ENCODE assay signal across 25 mouse cellular contexts in genomic region chr4:109229766-109230279, GRCm38 (mm10). TPM values are rescaled to one million over a fixed set of nuclear protein-coding genes. Genes with fewer than 3 reads are reported as not detected.
A peak's percentile ranks its signal among the peaks of the same experiment; 100 is the strongest.
DNase-seq lines count a peak whose midpoint lies in the region; ATAC-seq lines count a peak whose summit lies in the region.
"Had no signal": no experiment of that assay in that cellular context is flagged by ENCODE, and none has a peak within 500 bp of the region (broad histone marks: within the 10 kb centered on the region; RNA-seq: fewer than 3 reads in every experiment).

No protein-coding gene starts in this region.

- H3K27me3 ChIP-seq in kidney, embryonic 15.5 days: no peaks in the 10 kb centered on the region
- no peaks in the 10 kb centered on the region for H3K27me3 ChIP-seq in forebrain, embryonic 15.5 days
- H3K27me3 ChIP-seq: hindbrain, embryonic 12.5 days; lung, embryonic 15.5 days; midbrain, embryonic 12.5 days had no signal

- no peak for DNase-seq in kidney, adult 18-20 months
- DNase-seq in testis, postnatal 14 days (ENCODE audit: low spot score): peak; percentile 22
- DNase-seq in testis, postnatal 10 days (ENCODE audit: low spot score): no peak
- DNase-seq in thymus, adult 18-20 months: peak; percentile 15 to 37
- DNase-seq in thymus, postnatal 4 days: peak; percentile 68
- DNase-seq in liver: no peak
- DNase-seq: adrenal gland, postnatal 25 days; cerebellum, adult 18-20 months; cerebellum, postnatal 25 days; embryo, embryonic 11 days; forebrain, postnatal 0 days; heart, postnatal 10 days; layer of hippocampus, adult 9-11 months; left cerebral cortex, postnatal 4 days had no signal

- no peak overlapping the region for H3K27ac ChIP-seq in kidney, embryonic 15.5 days
- H3K27ac ChIP-seq in forebrain, embryonic 15.5 days (replicated peaks): no peak overlapping the region
- H3K27ac ChIP-seq: hindbrain, embryonic 12.5 days; left cerebral cortex, adult 2 months; lung, embryonic 15.5 days; macrophage; midbrain, embryonic 12.5 days had no signal

- no peaks in the 10 kb centered on the region for H3K36me3 ChIP-seq in kidney, embryonic 15.5 days
- H3K36me3 ChIP-seq in forebrain, embryonic 15.5 days: no peaks in the 10 kb centered on the region
- H3K36me3 ChIP-seq: hindbrain, embryonic 12.5 days; lung, embryonic 15.5 days; midbrain, embryonic 12.5 days had no signal

- peak overlapping the region; percentile 26; the same call in 1 of the 2 replicates for H3K4me2 ChIP-seq in kidney, embryonic 15.5 days
- H3K4me2 ChIP-seq in forebrain, embryonic 15.5 days (replicated peaks): no peak overlapping the region
- H3K4me2 ChIP-seq: heart, embryonic 11.5 days; hindbrain, embryonic 12.5 days; lung, embryonic 15.5 days; midbrain, embryonic 12.5 days had no signal

- H3K4me1 ChIP-seq in kidney, embryonic 15.5 days: peaks cover 18% of the 10 kb centered on the region
- H3K4me1 ChIP-seq in forebrain, embryonic 15.5 days: peaks cover 15% of the 10 kb centered on the region

- ATAC-seq in kidney, embryonic 15.5 days (replicated peaks; ENCODE audit: low FRiP score): peak; percentile 69
- ATAC-seq in forebrain, embryonic 15.5 days (replicated peaks): no peak
- ATAC-seq: forebrain, postnatal 0 days; intestine, embryonic 16.5 days had no signal

- no peak overlapping the region for H3K9ac ChIP-seq in kidney, embryonic 15.5 days
- no peak overlapping the region for H3K9ac ChIP-seq in forebrain, embryonic 15.5 days (replicated peaks)
- H3K9ac ChIP-seq: forebrain, postnatal 0 days; hindbrain, embryonic 12.5 days; lung, embryonic 15.5 days; midbrain, embryonic 12.5 days had no signal

- no peaks in the 10 kb centered on the region for H3K9me3 ChIP-seq in kidney, embryonic 15.5 days (replicated peaks)
- H3K9me3 ChIP-seq in forebrain, embryonic 15.5 days: no peaks in the 10 kb centered on the region
- H3K9me3 ChIP-seq: hindbrain, embryonic 12.5 days; lung, embryonic 15.5 days; midbrain, embryonic 12.5 days had no signal

- H3K4me3 ChIP-seq in kidney, embryonic 15.5 days (replicated peaks): no peak overlapping the region
- H3K4me3 ChIP-seq in forebrain, embryonic 15.5 days: no peak overlapping the region
- H3K4me3 ChIP-seq: hindbrain, embryonic 12.5 days; left cerebral cortex, adult 2 months; lung, embryonic 15.5 days; midbrain, embryonic 12.5 days; myocyte had no signal

- WGBS in kidney, embryonic 15.5 days: 16% methylated on average over 7 of the region's 7 CpGs
- 68% methylated on average over 7 of the region's 7 CpGs for WGBS in forebrain, embryonic 15.5 days

RNA-seq across cellular contexts. Expression of gene Calr4, which starts 4.5 kb away (rescaled TPM):
- polyA plus RNA-seq in kidney, embryonic 15.5 days (2015; fragmentation: Nextera tagmentation; extraction: Ambion mirVana): 0.27 and 0.29 TPM in 2 replicates
- polyA plus RNA-seq in forebrain, embryonic 15.5 days (2015; fragmentation: Nextera tagmentation; extraction: Ambion mirVana): 0.38 and 0.80 TPM in 2 replicates
- polyA plus RNA-seq: liver, adult 2 months; lung, embryonic 15.5 days; macrophage had no signal

RNA-seq across cellular contexts. Expression of gene Osbpl9, which starts 27.8 kb away (rescaled TPM):
- 68.9 and 70.5 TPM in 2 replicates for polyA plus RNA-seq in kidney, embryonic 15.5 days (2015; fragmentation: Nextera tagmentation; extraction: Ambion mirVana)
- polyA plus RNA-seq in forebrain, embryonic 15.5 days (2015; fragmentation: Nextera tagmentation; extraction: Ambion mirVana): 76.7 and 78.5 TPM in 2 replicates

RNA-seq across cellular contexts. Expression of gene Eps15, which starts 50.2 kb away (rescaled TPM):
- polyA plus RNA-seq in kidney, embryonic 15.5 days (2015; fragmentation: Nextera tagmentation; extraction: Ambion mirVana): 37.8 and 40.6 TPM in 2 replicates
- polyA plus RNA-seq in forebrain, embryonic 15.5 days (2015; fragmentation: Nextera tagmentation; extraction: Ambion mirVana): 39.6 and 40.6 TPM in 2 replicates

Comparison
In these comparisons a context has a peak if more than half of its experiments do, and no peak if none do; other contexts are left out.
1. DNase-seq: peak in testis, postnatal 14 days (single experiment), thymus, adult 18-20 months (2 of 2) and thymus, postnatal 4 days (single experiment); none in kidney, adult 18-20 months (single experiment), testis, postnatal 10 days (single experiment) and liver (single experiment).